Mouse (Mus musculus) mouse trophoblast stem cell (cell line): ENCODE measurements around the gene Tm6sf1.

Source experiments
- in situ Hi-C, 2 experiments: fragments of 300-500 bp; cut with MseI, MboI; formaldehyde crosslinking; loops; 2 replicates in 1 of 2; 3 replicates in 1 of 2; pipeline ENCODE4 v1.15.1; 2025

Gene Tm6sf1

DNA sequence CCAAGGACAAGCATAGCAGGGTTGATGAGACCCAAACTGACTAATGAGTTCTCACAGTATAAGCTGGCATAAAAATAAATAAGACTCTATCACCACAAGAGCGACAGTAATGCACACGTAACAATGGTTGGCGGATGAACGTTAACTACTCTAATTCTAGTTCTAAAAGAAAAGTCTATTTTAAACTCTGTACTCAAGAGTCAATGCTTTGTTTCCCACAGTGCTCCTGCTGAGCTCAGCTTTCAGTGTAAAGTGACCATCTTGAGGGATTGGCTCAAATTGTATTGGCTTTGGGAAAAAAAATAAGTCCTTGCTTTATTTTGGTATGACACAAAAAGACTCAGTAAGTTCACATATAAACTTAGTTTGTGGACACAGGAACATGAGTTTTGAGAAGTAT lies 26.3 kb downstream of the Tm6sf1 start:
- in situ Hi-C loops, result no loop called here

- in situ Hi-C loops, result no loop called here
Measured at GRCm38 (mm10) chr7:81899361-81899760, 40.6 kb downstream of the Tm6sf1 start.

- in situ Hi-C loops, result no loop called here
Measured at GRCm38 (mm10) chr7:81904094-81904493, 45.3 kb downstream of the Tm6sf1 start.

DNA sequence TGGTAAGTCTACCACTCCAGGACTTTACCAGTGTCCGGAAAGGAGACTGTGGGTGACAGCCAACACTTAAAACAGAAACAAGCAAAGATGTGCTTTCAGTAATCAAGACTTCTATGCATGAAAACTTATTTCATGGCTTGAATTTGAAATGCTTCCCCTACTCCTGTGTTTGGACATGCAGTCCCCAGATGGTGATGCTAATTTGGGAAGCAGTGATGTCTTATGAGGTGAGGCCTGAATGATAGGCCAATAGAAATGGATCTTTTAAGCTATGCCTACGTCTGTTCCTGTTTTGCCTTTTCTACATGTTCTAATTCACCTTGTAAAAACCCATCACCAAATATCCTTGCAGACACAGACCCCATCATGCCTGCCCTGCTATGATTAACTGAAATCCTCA lies 46.1 kb downstream of the Tm6sf1 start:
- in situ Hi-C loops, result no loop called here

DNA sequence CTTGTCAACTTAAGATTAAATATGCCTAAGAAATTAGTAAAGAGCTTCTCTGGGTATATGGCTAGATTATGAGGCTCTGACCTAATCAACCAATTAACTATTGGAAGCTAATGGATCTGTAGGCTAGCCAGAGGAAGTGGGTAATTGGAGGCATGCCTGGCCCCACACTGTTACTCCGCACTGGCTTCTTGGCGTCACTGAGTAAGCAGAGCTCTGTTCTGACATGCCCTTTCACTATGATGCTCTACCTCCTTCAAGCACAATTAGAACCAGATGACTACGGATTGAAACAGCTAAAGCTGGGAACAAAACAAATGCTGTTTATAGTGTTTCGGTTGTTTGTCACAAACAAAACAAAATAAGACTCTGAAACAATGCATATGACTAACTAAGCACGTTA lies 59.5 kb downstream of the Tm6sf1 start:
- in situ Hi-C loops, result no loop called here

- in situ Hi-C loops, result no loop called here
Measured at GRCm38 (mm10) chr7:81920314-81920713, 61.5 kb downstream of the Tm6sf1 start.

GRCm38 (mm10) chr7:81921379-81921952 lies 62.7 kb downstream of the Tm6sf1 start:
- in situ Hi-C loops, result no loop called here

DNA sequence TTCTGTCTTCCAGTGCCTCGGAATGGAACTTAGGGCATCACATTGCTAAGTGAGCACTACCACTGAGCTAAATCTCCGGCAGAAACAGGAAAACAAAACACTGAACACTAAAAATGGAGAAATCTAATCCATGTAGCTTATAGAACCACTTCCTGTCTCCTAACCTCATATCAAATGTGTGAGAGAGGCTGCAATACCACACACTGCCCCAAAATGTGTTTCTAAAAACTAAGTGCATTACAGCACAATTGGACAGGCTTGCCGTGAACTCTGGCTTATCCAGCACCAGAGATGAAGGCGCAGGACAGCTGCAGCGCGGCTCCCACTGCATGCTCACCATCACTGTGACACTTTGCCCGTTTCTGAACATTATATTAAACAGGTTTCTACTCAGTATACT lies 70.2 kb downstream of the Tm6sf1 start:
- in situ Hi-C loops, result no loop called here

DNA sequence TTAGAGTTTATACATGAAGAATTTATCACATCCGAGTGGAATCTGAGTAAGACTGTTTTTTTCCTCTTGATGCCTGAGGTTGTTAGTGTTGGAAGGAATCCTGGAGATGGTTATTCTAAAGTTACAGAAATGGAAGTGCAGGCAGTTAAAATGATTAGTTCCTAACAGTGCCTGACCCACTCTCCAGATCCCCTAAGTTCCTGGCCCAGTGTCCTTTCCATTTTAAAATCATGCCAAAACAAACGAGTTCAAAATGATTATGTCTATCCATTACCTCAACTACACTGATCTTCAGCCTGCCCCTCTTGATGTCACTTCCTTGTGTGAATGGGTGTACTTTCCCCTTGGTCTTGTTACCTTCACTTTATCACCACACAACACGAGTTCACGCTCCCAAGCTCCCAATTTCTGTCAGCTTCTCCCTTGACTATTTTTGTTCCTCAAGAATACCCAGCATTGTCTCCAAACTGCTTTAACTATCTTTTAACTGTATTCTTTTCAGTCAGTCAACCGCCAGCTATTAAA lies 73.8 kb downstream of the Tm6sf1 start:
- in situ Hi-C loops, result no loop called here

DNA sequence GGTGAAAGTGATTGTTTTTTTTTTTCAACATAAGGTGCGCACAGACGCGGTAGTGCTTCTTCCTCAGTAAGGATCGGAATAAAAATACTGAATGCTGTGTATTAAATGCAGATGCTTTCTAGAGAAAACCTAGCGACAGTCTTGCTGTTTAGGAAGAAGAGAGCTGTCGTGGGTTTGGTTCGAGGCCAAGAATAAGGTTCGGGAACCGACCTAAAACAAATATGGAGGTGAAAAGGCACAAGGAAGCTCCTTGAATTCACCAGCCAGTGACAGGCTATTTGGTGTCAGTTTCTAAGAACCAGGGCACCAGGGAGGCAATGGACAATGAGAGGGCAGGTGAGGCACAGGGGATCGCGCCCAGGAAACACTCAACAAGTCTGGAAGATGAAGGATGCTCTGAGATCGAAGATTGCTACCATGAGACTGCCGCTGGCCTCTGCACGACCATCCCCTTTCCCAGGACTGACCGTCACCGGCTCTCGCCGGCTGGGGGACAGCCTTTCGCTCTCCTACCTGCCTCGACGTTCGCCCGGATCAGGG lies 74.3 kb downstream of the Tm6sf1 start:
- in situ Hi-C loops, result no loop called here

GRCm38 (mm10) chr7:81933601-81934266 lies 74.9 kb downstream of the Tm6sf1 start:
- in situ Hi-C loops, result no loop called here
